Mouse (Mus musculus): ENCODE measurements around the gene Adipoq. TPM values are rescaled to one million over a fixed set of nuclear protein-coding genes. Genes with fewer than 3 reads are reported as not detected.

Adipoq gene
- total and polyA plus RNA-seq, 3 experiments, result not detected

GRCm38 (mm10) chr16:23149396-23149795 lies 3.1 kb downstream of the Adipoq start:
- Histone ChIP-seq H3K79me2 (ENCODE audit: control insufficient read depth, insufficient read depth, low read length, poor library complexity) (no peaks in the 10 kb centered on the region), H3K4me3 (ENCODE audit: control insufficient read depth in 1 of 2, insufficient read depth in 1 of 2, low read depth in 2 of 2, low read length in 2 of 2) (no peak overlapping the region), H3K9ac (ENCODE audit: control insufficient read depth, low read depth, low read length, poor library complexity, severe bottlenecking) (no peak overlapping the region), H3K9me3 (replicated peaks; ENCODE audit: insufficient read depth, low read length) (no peaks in the 10 kb centered on the region), H3K27ac (ENCODE audit: control insufficient read depth, low read depth, low read length) (no peak overlapping the region), H3K4me1 (ENCODE audit: control insufficient read depth in 1 of 2, insufficient read depth in 2 of 2, low read length in 2 of 2) (no peaks in the 10 kb centered on the region), H3K36me3 (ENCODE audit: control insufficient read depth in 1 of 2, insufficient read depth in 2 of 2, low read length in 2 of 2) (no peaks in the 10 kb centered on the region), H3K27me3 (ENCODE audit: control insufficient read depth in 1 of 2, insufficient read depth in 2 of 2, low read length in 2 of 2) (peaks cover 0 to 4% of the 10 kb centered on the region in 2 experiments; a peak in 2 of 4 replicates)
- TF ChIP-seq CTCF (IDR thresholded peaks at IDR 0.05 in 2 of 3, conservative IDR thresholded peaks at IDR 0.05 in 1 of 3; ENCODE audit: control insufficient read depth in 1 of 3, insufficient read depth in 1 of 3, low read depth in 2 of 3, low read length in 3 of 3, poor library complexity in 1 of 3, severe bottlenecking in 1 of 3) (no peak), POLR2A (IDR thresholded peaks at IDR 0.05; ENCODE audit: control insufficient read depth in 1 of 2, insufficient read depth in 1 of 2, low read depth in 1 of 2, low read length in 2 of 2, poor library complexity in 1 of 2) (no peak), ZMIZ1 (IDR thresholded peaks at IDR 0.05; ENCODE audit: low read depth, low read length) (no peak), MAFK (IDR thresholded peaks at IDR 0.05; ENCODE audit: borderline replicate concordance, low read depth, low read length) (no peak), GABPA (IDR thresholded peaks at IDR 0.05; ENCODE audit: low read depth, low read length) (no peak), ELF1 (IDR thresholded peaks at IDR 0.05; ENCODE audit: low read depth, low read length) (no peak), RAD21 (IDR thresholded peaks at IDR 0.05; ENCODE audit: low read depth, low read length) (no peak), MAX (IDR thresholded peaks at IDR 0.05; ENCODE audit: low read length) (no peak), ZKSCAN1 (IDR thresholded peaks at IDR 0.05; ENCODE audit: low read depth, low read length) (no peak), ZNF384 (IDR thresholded peaks at IDR 0.05; ENCODE audit: low read depth, low read length) (no peak), GATA1 (IDR thresholded peaks at IDR 0.05; ENCODE audit: low read depth, low read length) (no peak), TCF12 (IDR thresholded peaks at IDR 0.05; ENCODE audit: low read depth, low read length) (no peak), TBP (IDR thresholded peaks at IDR 0.05; ENCODE audit: low read depth, low read length) (no peak), JUND (IDR thresholded peaks at IDR 0.05; ENCODE audit: low read depth, low read length) (no peak), SMC3 (IDR thresholded peaks at IDR 0.05; ENCODE audit: low read depth, low read length) (no peak), NELFE (IDR thresholded peaks at IDR 0.05; ENCODE audit: low read depth, low read length) (no peak), ETS1 (IDR thresholded peaks at IDR 0.05; ENCODE audit: low read depth, low read length) (no peak)
- DNase-seq (ENCODE audit: low read depth, low spot score), result no peak

- Histone ChIP-seq H3K4me1 (ENCODE audit: control insufficient read depth in 1 of 2, insufficient read depth in 2 of 2, low read length in 2 of 2) (no peaks in the 10 kb centered on the region), H3K4me3 (ENCODE audit: control insufficient read depth in 1 of 2, insufficient read depth in 1 of 2, low read depth in 2 of 2, low read length in 2 of 2) (no peak overlapping the region), H3K27ac (ENCODE audit: control insufficient read depth, low read depth, low read length) (no peak overlapping the region), H3K9ac (ENCODE audit: control insufficient read depth, low read depth, low read length, poor library complexity, severe bottlenecking) (no peak overlapping the region), H3K79me2 (ENCODE audit: control insufficient read depth, insufficient read depth, low read length, poor library complexity) (no peaks in the 10 kb centered on the region), H3K9me3 (replicated peaks; ENCODE audit: insufficient read depth, low read length) (no peaks in the 10 kb centered on the region), H3K36me3 (ENCODE audit: control insufficient read depth in 1 of 2, insufficient read depth in 2 of 2, low read length in 2 of 2) (no peaks in the 10 kb centered on the region), H3K27me3 (ENCODE audit: control insufficient read depth in 1 of 2, insufficient read depth in 2 of 2, low read length in 2 of 2) (peaks cover 0 to 4% of the 10 kb centered on the region in 2 experiments; a peak in 2 of 4 replicates)
- DNase-seq (ENCODE audit: low read depth, low spot score), result no peak
- peak; percentile 12; the same call in 1 of the 2 replicates for TF ChIP-seq ZC3H11A (IDR thresholded peaks at IDR 0.05; ENCODE audit: low read depth, low read length)
- TF ChIP-seq SMC3 (IDR thresholded peaks at IDR 0.05; ENCODE audit: low read depth, low read length), result peak; percentile 43
- TF ChIP-seq RAD21 (IDR thresholded peaks at IDR 0.05; ENCODE audit: low read depth, low read length), result peak; percentile 43
- no peak for TF ChIP-seq GABPA (IDR thresholded peaks at IDR 0.05; ENCODE audit: low read depth, low read length)
- TF ChIP-seq CTCF (IDR thresholded peaks at IDR 0.05 in 2 of 3, conservative IDR thresholded peaks at IDR 0.05 in 1 of 3; ENCODE audit: control insufficient read depth in 1 of 3, insufficient read depth in 1 of 3, low read depth in 2 of 3, low read length in 3 of 3, poor library complexity in 1 of 3, severe bottlenecking in 1 of 3), result peak in 1 of 3 experiments; percentile 35; a peak in 1 of 6 replicates
- no peak for TF ChIP-seq MAX (IDR thresholded peaks at IDR 0.05; ENCODE audit: low read length)
These were observed 5.1 kb downstream of the Adipoq start for GRCm38 (mm10) chr16:23151423-23151822.

Measured in MEL (cell line).